Mouse (Mus musculus) MEL (cell line): ENCODE data around the gene Fhit. TPM values are rescaled to one million over a fixed set of nuclear protein-coding genes. Genes with fewer than 3 reads are reported as not detected.

Experiments used
- DNase-seq: peaks from one replicate; pipeline ENCODE4 v3.0.0; 2011; ENCODE audit warnings: low read depth, low spot score
- H3K27ac ChIP-seq: 2 replicates; pipeline ENCODE4 v1.5.1; 2012; ENCODE audit warnings: low read depth, mild to moderate bottlenecking, control low read depth, low read length, moderate library complexity; ENCODE audit not compliant: control insufficient read depth
- H3K27me3 ChIP-seq, 2 experiments: fragments of 150-350 bp in 1 of 2; sonication (generic) in 1 of 2; 2 replicates each; pipeline ENCODE4 v1.6.1; 2012; ENCODE audit warnings: low read length in 2 of 2, mild to moderate bottlenecking in 2 of 2, improper control_type of control experiment in 1 of 2, moderate library complexity in 1 of 2; ENCODE audit not compliant: insufficient read depth in 2 of 2, control insufficient read depth in 1 of 2
- H3K36me3 ChIP-seq, 2 experiments: 2 replicates each; pipeline ENCODE4 v1.6.1; 2012 to 2014; ENCODE audit warnings: low read length in 2 of 2, improper control_type of control experiment in 1 of 2, inconsistent platforms in 1 of 2, mild to moderate bottlenecking in 1 of 2; ENCODE audit not compliant: insufficient read depth in 2 of 2, control insufficient read depth in 1 of 2
- H3K4me1 ChIP-seq, 2 experiments: fragments of 150-350 bp in 1 of 2; sonication (generic) in 1 of 2; 2 replicates each; pipeline ENCODE4 v1.6.1; 2012; ENCODE audit warnings: low read length in 2 of 2, improper control_type of control experiment in 1 of 2, mild to moderate bottlenecking in 1 of 2; ENCODE audit not compliant: insufficient read depth in 2 of 2, control insufficient read depth in 1 of 2
- H3K4me3 ChIP-seq, 2 experiments: fragments of 150-350 bp in 1 of 2; sonication (generic) in 1 of 2; 2 replicates each; pipeline ENCODE4 v1.5.1; 2012; ENCODE audit warnings: low read depth in 2 of 2, low read length in 2 of 2, mild to moderate bottlenecking in 2 of 2, moderate library complexity in 2 of 2, control low read depth in 1 of 2, improper control_type of control experiment in 1 of 2; ENCODE audit not compliant: control insufficient read depth in 1 of 2, insufficient read depth in 1 of 2
- H3K79me2 ChIP-seq: 2 replicates; pipeline ENCODE4 v1.6.1; 2012; ENCODE audit warnings: mild to moderate bottlenecking, low read length, moderate library complexity; ENCODE audit not compliant: control insufficient read depth, poor library complexity, insufficient read depth
- H3K9ac ChIP-seq: 2 replicates; pipeline ENCODE4 v1.6.1; 2012; ENCODE audit warnings: low read depth, mild to moderate bottlenecking, control low read depth, low read length, moderate library complexity; ENCODE audit not compliant: control insufficient read depth, poor library complexity, severe bottlenecking
- H3K9me3 ChIP-seq: fragments of 150-350 bp; sonication (generic); replicated peaks from 2 replicates; pipeline ENCODE4 v1.6.1; 2012; ENCODE audit warnings: mild to moderate bottlenecking, low read length, improper control_type of control experiment, moderate library complexity; ENCODE audit not compliant: insufficient read depth
- BHLHE40 ChIP-seq: IDR thresholded peaks from 2 replicates; pipeline ENCODE4 v1.6.1; 2012; ENCODE audit warnings: low read depth, mild to moderate bottlenecking, inconsistent platforms, low read length, improper control_type of control experiment, borderline replicate concordance
- CHD2 ChIP-seq: IDR thresholded peaks from 2 replicates; pipeline ENCODE4 v1.6.1; 2011; ENCODE audit warnings: low read length, improper control_type of control experiment
- E2F4 ChIP-seq: IDR thresholded peaks from 2 replicates; pipeline ENCODE4 v1.6.1; 2011; ENCODE audit warnings: low read depth, low read length, improper control_type of control experiment, borderline replicate concordance
- ELF1 ChIP-seq: IDR thresholded peaks from 2 replicates; pipeline ENCODE4 v1.6.1; 2014; ENCODE audit warnings: low read depth, mild to moderate bottlenecking, inconsistent platforms, low read length, improper control_type of control experiment, moderate library complexity
- ETS1 ChIP-seq: IDR thresholded peaks from 2 replicates; pipeline ENCODE4 v1.6.1; 2012; ENCODE audit warnings: low read depth, mild to moderate bottlenecking, inconsistent platforms, low read length, improper control_type of control experiment, moderate library complexity
- HCFC1 ChIP-seq: IDR thresholded peaks from 2 replicates; pipeline ENCODE4 v1.6.1; 2012; ENCODE audit warnings: low read depth, mild to moderate bottlenecking, inconsistent platforms, low read length, improper control_type of control experiment, moderate library complexity
- JUND ChIP-seq: IDR thresholded peaks from 2 replicates; pipeline ENCODE4 v1.6.1; 2011; ENCODE audit warnings: low read depth, mild to moderate bottlenecking, improper control_type of control experiment, low read length
- MAFK ChIP-seq: IDR thresholded peaks from 2 replicates; pipeline ENCODE4 v1.6.1; 2011; ENCODE audit warnings: low read depth, mild to moderate bottlenecking, low read length, improper control_type of control experiment, borderline replicate concordance
- MAX ChIP-seq: IDR thresholded peaks from 2 replicates; pipeline ENCODE4 v1.6.1; 2011; ENCODE audit warnings: low read length, improper control_type of control experiment
- MAZ ChIP-seq: IDR thresholded peaks from 2 replicates; pipeline ENCODE4 v1.6.1; 2012; ENCODE audit warnings: low read depth, mild to moderate bottlenecking, inconsistent platforms, low read length, improper control_type of control experiment
- MYB ChIP-seq: IDR thresholded peaks from 2 replicates; pipeline ENCODE4 v1.6.1; 2011; ENCODE audit warnings: mild to moderate bottlenecking, low read depth, low read length, improper control_type of control experiment
- MYC ChIP-seq: IDR thresholded peaks from 2 replicates; pipeline ENCODE4 v1.6.1; 2011; ENCODE audit warnings: low read depth, mild to moderate bottlenecking, low read length, improper control_type of control experiment, moderate library complexity
- NRF1 ChIP-seq: IDR thresholded peaks from 2 replicates; pipeline ENCODE4 v1.6.1; 2014; ENCODE audit warnings: low read depth, mild to moderate bottlenecking, inconsistent platforms, low read length, improper control_type of control experiment, moderate library complexity; ENCODE audit not compliant: poor library complexity, insufficient read depth, severe bottlenecking
- POLR2AphosphoS5 ChIP-seq: IDR thresholded peaks from 2 replicates; pipeline ENCODE4 v1.6.1; 2012; ENCODE audit warnings: low read depth, borderline replicate concordance, mild to moderate bottlenecking, inconsistent platforms, low read length, moderate library complexity, mixed read lengths
- SIN3A ChIP-seq: IDR thresholded peaks from 2 replicates; pipeline ENCODE4 v1.6.1; 2012; ENCODE audit warnings: low read length, improper control_type of control experiment, inconsistent platforms
- TBP ChIP-seq: IDR thresholded peaks from 2 replicates; pipeline ENCODE4 v1.8.0; 2011; ENCODE audit warnings: low read depth, low read length, improper control_type of control experiment
- UBTF ChIP-seq: IDR thresholded peaks from 2 replicates; pipeline ENCODE4 v1.6.1; 2012; ENCODE audit warnings: low read depth, mild to moderate bottlenecking, inconsistent platforms, low read length, improper control_type of control experiment, moderate library complexity, borderline replicate concordance; ENCODE audit not compliant: insufficient read depth
- USF1 ChIP-seq: IDR thresholded peaks from 2 replicates; pipeline ENCODE4 v1.6.1; 2014; ENCODE audit warnings: low read depth, mild to moderate bottlenecking, inconsistent platforms, low read length, improper control_type of control experiment, moderate library complexity
- USF2 ChIP-seq, 2 experiments: IDR thresholded peaks; 2 replicates each; pipeline ENCODE4 v1.6.1; 2011 to 2012; ENCODE audit warnings: improper control_type of control experiment in 2 of 2, low read length in 2 of 2, borderline replicate concordance in 1 of 2, inconsistent platforms in 1 of 2, low read depth in 1 of 2, mild to moderate bottlenecking in 1 of 2; ENCODE audit not compliant: insufficient read depth in 1 of 2
- ZNF384 ChIP-seq: IDR thresholded peaks from 2 replicates; pipeline ENCODE4 v1.6.1; 2012; ENCODE audit warnings: low read depth, mild to moderate bottlenecking, inconsistent platforms, low read length, improper control_type of control experiment
- polyA plus RNA-seq, 2 experiments: library from polyadenylated mRNA; stranded (reverse) in 1 of 2; unstranded in 1 of 2; fragments of >175 nt in 1 of 2; fragments of >200 nt in 1 of 2; gene quantifications; 2 replicates each; pipeline versions ENCODE4 v1.2.1 to v1.2.4; 2012; ENCODE audit warnings: low replicate concordance in 2 of 2, low read depth in 1 of 2; ENCODE audit not compliant: insufficient read length in 2 of 2, insufficient read depth in 1 of 2, missing spikeins in 1 of 2
- total RNA-seq: library from RNA; depleted of rRNA; stranded (reverse); fragments of 300-350 nt; gene quantifications from 2 replicates; pipeline ENCODE4 v1.2.3, GENCODE M21; 2012

Fhit gene
- total and polyA plus RNA-seq, 3 experiments = 0.77 to 1.3 TPM; not detected in 1

GRCm38 (mm10) chr14:10013817-10014266, 1148.0 kb downstream of the Fhit start:
- no peaks in the 10 kb centered on the region for H3K79me2 ChIP-seq
- no peaks in the 10 kb centered on the region for H3K27me3 ChIP-seq
- H3K4me3 ChIP-seq = no peak overlapping the region
- H3K36me3 ChIP-seq = no peaks in the 10 kb centered on the region
- H3K9ac ChIP-seq = no peak overlapping the region
- H3K4me1 ChIP-seq = no peaks in the 10 kb centered on the region
- no peak overlapping the region for H3K27ac ChIP-seq
- no peak for DNase-seq
- TF ChIP-seq ETS1 (no peak), TBP (no peak), POLR2AphosphoS5 (no peak), BHLHE40 (no peak), MAFK (no peak), E2F4 (no peak)
- TF ChIP-seq, all 39 proteins: peak for 0
- no peaks in the 10 kb centered on the region for H3K9me3 ChIP-seq

- Histone ChIP-seq H3K27ac (no peak overlapping the region), H3K79me2 (no peaks in the 10 kb centered on the region)
- no peak for TF ChIP-seq ELF1
- TF ChIP-seq BHLHE40 = no peak
- TF ChIP-seq SIN3A = no peak
- TF ChIP-seq UBTF = no peak
- TF ChIP-seq ETS1 = no peak
- TF ChIP-seq NRF1 = no peak
- no peak for TF ChIP-seq HCFC1
- no peak for TF ChIP-seq MAX
- TF ChIP-seq E2F4 = no peak
- TF ChIP-seq USF1 = no peak
- no peak for TF ChIP-seq MAFK
- no peak for TF ChIP-seq MAZ
- TF ChIP-seq JUND = no peak
- TF ChIP-seq USF2 (IDR thresholded peaks at IDR 0.05; ENCODE audit: borderline replicate concordance in 1 of 2, insufficient read depth in 1 of 2, low read depth in 1 of 2, low read length in 2 of 2) = no peak
- TF ChIP-seq POLR2AphosphoS5 = no peak
- TF ChIP-seq ZNF384 = no peak
- no peak for TF ChIP-seq MYC
- no peak for TF ChIP-seq MYB
- no peak for TF ChIP-seq CHD2
- TF ChIP-seq, all 39 proteins: peak for 0
- H3K27me3 ChIP-seq = no peaks in the 10 kb centered on the region
- no peaks in the 10 kb centered on the region for H3K4me1 ChIP-seq
- no peaks in the 10 kb centered on the region for H3K36me3 ChIP-seq
- H3K4me3 ChIP-seq = no peak overlapping the region
- H3K9ac ChIP-seq = no peak overlapping the region
- DNase-seq = no peak
- no peaks in the 10 kb centered on the region for H3K9me3 ChIP-seq
These were observed 1148.6 kb downstream of the Fhit start for GRCm38 (mm10) chr14:10013003-10013816.
